Mouse (Mus musculus): ENCODE results near the gene Ahrr. TPM values are rescaled to one million over a fixed set of nuclear protein-coding genes. Genes with fewer than 3 reads are reported as not detected.

The Ahrr gene
- total and polyA plus RNA-seq, 2 experiments from 2014 or later = 0.54 to 0.99 TPM

DNA sequence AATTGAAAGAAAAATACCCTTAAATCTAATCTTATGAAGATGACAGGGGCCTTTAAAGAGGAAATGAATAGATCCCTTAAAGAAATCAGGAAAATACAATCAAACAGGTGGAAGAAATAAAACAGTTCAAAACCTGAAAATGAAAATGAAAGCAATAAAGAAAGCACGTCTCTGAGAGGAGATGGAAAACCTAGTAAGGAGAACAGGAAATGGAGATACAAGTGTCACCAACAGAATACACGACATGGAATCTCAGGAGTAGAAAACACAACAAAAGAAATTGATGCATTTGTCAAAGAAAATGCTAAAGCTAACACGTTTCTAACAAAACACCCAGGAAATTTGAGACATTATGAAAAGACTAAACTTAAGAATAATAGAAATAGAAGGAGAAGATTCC is 95.7 kb downstream of the Ahrr start:
- ATAC-seq (no peak), DNase-seq (ENCODE audit: low spot score) (no peak)
- 84% methylated on average over 3 of the region's 3 CpGs for WGBS
- TF ChIP-seq CTCF (IDR thresholded peaks at IDR 0.05; ENCODE audit: low read depth) = no peak
- H3K4me1 ChIP-seq (ENCODE audit: insufficient read depth, low read length) = no peaks in the 10 kb centered on the region
- no peak overlapping the region for H3K4me3 ChIP-seq (ENCODE audit: low read length)
- H3K9me3 ChIP-seq (ENCODE audit: low read length) = no peaks in the 10 kb centered on the region
- H3K27me3 ChIP-seq (ENCODE audit: insufficient read depth, low read length) = no peaks in the 10 kb centered on the region
- H3K4me2 ChIP-seq (ENCODE audit: low read depth, low read length) = no peak overlapping the region
- no peak overlapping the region for H3K9ac ChIP-seq (replicated peaks; ENCODE audit: low read length)
- H3K36me3 ChIP-seq (ENCODE audit: insufficient read depth, low read length) = peaks cover 35% of the 10 kb centered on the region
- no peak overlapping the region for H3K27ac ChIP-seq

DNA sequence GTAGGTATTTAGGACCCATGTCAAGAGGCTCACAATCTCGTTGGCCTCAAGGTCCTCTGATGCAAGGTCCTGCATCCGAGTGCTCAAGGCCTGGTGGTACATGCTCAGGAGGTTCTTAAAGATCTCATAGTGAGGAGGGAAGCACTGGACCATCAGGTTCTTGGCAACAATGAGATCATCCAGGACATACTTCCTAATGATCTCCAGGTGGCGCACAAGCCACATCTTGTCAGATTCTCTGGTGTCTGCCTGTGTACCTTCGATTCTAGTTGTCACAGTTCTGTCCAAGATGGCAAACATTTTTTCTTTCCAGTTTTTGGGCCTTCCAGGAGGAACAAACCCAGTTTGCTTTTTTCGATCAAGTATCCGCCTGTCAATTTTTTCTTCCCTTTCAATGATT is 99.5 kb downstream of the Ahrr start:
- Histone ChIP-seq H3K4me1 (ENCODE audit: insufficient read depth, low read length) (no peaks in the 10 kb centered on the region), H3K9ac (replicated peaks; ENCODE audit: low read length) (no peak overlapping the region), H3K36me3 (ENCODE audit: insufficient read depth, low read length) (peaks cover 35% of the 10 kb centered on the region; the same call in 1 of the 2 replicates), H3K4me2 (ENCODE audit: low read depth, low read length) (no peak overlapping the region), H3K27ac (no peak overlapping the region), H3K9me3 (ENCODE audit: low read length) (no peaks in the 10 kb centered on the region), H3K4me3 (ENCODE audit: low read length) (no peak overlapping the region), H3K27me3 (ENCODE audit: insufficient read depth, low read length) (no peaks in the 10 kb centered on the region)
- peak; percentile 69 for TF ChIP-seq CTCF (IDR thresholded peaks at IDR 0.05; ENCODE audit: low read depth)
- peak; percentile 71 for DNase-seq (ENCODE audit: low spot score)
- 82% methylated on average over 6 of the region's 6 CpGs for WGBS
- ATAC-seq = peak; percentile 74

DNA sequence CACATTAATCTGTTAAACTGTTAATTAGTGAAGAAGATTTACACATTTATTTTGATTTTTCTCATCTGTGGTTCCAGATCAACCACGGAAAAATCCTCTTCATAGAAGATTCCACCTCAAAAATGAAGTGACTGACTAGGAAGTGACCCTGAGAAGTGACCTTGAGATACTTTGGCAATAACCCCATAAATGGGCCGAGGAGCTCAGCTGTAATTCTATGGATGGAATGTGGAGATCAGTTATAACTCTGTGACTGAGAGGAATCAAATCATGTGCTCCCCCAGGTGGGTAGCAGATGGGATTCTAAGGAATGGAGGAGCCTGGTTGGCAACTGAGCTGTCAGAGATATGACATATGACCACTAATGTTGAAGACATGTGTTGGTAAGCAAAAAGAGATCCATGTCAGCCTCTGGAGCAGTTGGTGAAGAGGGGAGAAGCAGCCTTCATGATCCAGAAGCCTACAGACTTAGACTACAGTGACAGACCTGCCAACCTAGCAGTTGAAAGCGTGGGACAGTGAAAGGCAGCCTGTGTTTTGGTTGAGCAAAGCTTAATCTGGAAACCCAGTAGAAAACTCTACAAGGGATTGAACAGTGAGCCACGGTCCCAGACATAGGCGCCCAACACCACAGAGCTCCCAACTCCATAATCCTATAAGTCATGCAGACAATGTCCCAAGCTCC is 109.0 kb downstream of the Ahrr start:
- no peak for DNase-seq (ENCODE audit: low spot score)
- Histone ChIP-seq H3K27ac (no peak overlapping the region), H3K9me3 (ENCODE audit: low read length) (no peaks in the 10 kb centered on the region), H3K4me1 (ENCODE audit: insufficient read depth, low read length) (no peaks in the 10 kb centered on the region), H3K9ac (replicated peaks; ENCODE audit: low read length) (no peak overlapping the region), H3K36me3 (ENCODE audit: insufficient read depth, low read length) (peaks cover 33% of the 10 kb centered on the region), H3K27me3 (ENCODE audit: insufficient read depth, low read length) (no peaks in the 10 kb centered on the region), H3K4me3 (ENCODE audit: low read length) (no peak overlapping the region), H3K4me2 (ENCODE audit: low read depth, low read length) (no peak overlapping the region)
- WGBS = 92% methylated on average over 5 of the region's 5 CpGs
- no peak for TF ChIP-seq CTCF (IDR thresholded peaks at IDR 0.05; ENCODE audit: low read depth)
- no peak for ATAC-seq

DNA sequence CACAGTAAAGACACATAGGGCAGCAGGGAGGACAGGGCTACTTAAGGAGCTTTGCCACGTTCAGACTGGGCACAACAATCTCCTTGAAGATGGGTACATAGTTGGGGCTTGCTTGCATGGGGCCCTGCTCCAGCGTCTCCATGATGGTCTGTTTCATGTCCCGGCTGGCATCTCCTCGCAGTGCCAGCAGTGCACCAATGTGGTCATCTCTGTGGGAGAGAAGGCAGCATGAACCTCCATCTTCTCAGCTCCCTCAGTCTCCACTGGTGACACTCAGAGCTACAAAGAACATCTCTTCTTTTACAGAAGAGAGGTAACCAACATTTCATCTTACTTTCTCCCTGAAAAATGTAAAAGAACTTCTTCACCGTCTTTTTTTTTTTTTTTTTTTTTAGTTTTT is 120.1 kb downstream of the Ahrr start:
- no peak for TF ChIP-seq CTCF (IDR thresholded peaks at IDR 0.05; ENCODE audit: low read depth)
- H3K9me3 ChIP-seq (ENCODE audit: low read length) = no peaks in the 10 kb centered on the region
- no peaks in the 10 kb centered on the region for H3K27me3 ChIP-seq (ENCODE audit: insufficient read depth, low read length)
- no peaks in the 10 kb centered on the region for H3K4me1 ChIP-seq (ENCODE audit: insufficient read depth, low read length)
- 97% methylated on average over 5 of the region's 5 CpGs for WGBS
- H3K9ac ChIP-seq (replicated peaks; ENCODE audit: low read length) = no peak overlapping the region
- no peak overlapping the region for H3K4me2 ChIP-seq (ENCODE audit: low read depth, low read length)
- no peak overlapping the region for H3K4me3 ChIP-seq (ENCODE audit: low read length)
- no peak for DNase-seq (ENCODE audit: low spot score)
- ATAC-seq = no peak
- H3K36me3 ChIP-seq (ENCODE audit: insufficient read depth, low read length) = peaks cover 42% of the 10 kb centered on the region
- H3K27ac ChIP-seq = no peak overlapping the region

- Histone ChIP-seq H3K27me3 (ENCODE audit: insufficient read depth, low read length) (no peaks in the 10 kb centered on the region), H3K4me1 (ENCODE audit: insufficient read depth, low read length) (no peaks in the 10 kb centered on the region), H3K36me3 (ENCODE audit: insufficient read depth, low read length) (peaks cover 35% of the 10 kb centered on the region), H3K9me3 (ENCODE audit: low read length) (no peaks in the 10 kb centered on the region), H3K27ac (no peak overlapping the region), H3K4me2 (ENCODE audit: low read depth, low read length) (no peak overlapping the region), H3K4me3 (ENCODE audit: low read length) (no peak overlapping the region), H3K9ac (replicated peaks; ENCODE audit: low read length) (no peak overlapping the region)
- DNase-seq (ENCODE audit: low spot score) (no peak), ATAC-seq (no peak)
- no peak for TF ChIP-seq CTCF (IDR thresholded peaks at IDR 0.05; ENCODE audit: low read depth)
- WGBS = 87% methylated on average over 10 of the region's 10 CpGs
Measured at GRCm38 (mm10) chr13:74169446-74170164, 122.5 kb downstream of the Ahrr start.

DNA sequence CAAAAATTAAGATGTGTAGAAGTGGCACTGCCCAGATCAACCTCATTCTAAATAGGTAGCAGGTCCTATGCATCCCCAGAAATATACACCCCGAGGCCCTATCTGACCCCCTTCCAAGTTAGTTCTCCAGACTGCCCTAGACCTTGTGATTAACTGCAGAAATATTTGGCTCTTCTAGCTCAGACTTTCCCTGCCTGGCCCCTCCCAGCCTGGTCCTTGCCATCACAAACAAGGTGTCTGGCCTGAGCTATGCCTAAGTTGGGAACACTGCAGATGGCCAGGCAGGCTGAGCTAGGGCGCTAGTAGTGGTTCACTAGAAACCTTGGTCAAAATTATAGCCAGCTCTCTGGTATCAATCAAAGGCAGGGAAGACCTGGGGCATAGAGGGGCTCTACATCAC is 124.6 kb downstream of the Ahrr start:
- no peak overlapping the region for H3K4me3 ChIP-seq (ENCODE audit: low read length)
- peaks cover 19% of the 10 kb centered on the region for H3K36me3 ChIP-seq (ENCODE audit: insufficient read depth, low read length)
- no peak for TF ChIP-seq CTCF (IDR thresholded peaks at IDR 0.05; ENCODE audit: low read depth)
- no peaks in the 10 kb centered on the region for H3K9me3 ChIP-seq (ENCODE audit: low read length)
- H3K27me3 ChIP-seq (ENCODE audit: insufficient read depth, low read length) = no peaks in the 10 kb centered on the region
- no peak for DNase-seq (ENCODE audit: low spot score)
- no peak overlapping the region for H3K4me2 ChIP-seq (ENCODE audit: low read depth, low read length)
- WGBS = 93% methylated on average over 2 of the region's 2 CpGs
- peak; percentile 4; the same call in 1 of the 2 replicates for ATAC-seq
- no peaks in the 10 kb centered on the region for H3K4me1 ChIP-seq (ENCODE audit: insufficient read depth, low read length)
- H3K9ac ChIP-seq (replicated peaks; ENCODE audit: low read length) = peak overlapping the region; percentile 51; the same call in 1 of the 2 replicates
- no peak overlapping the region for H3K27ac ChIP-seq

- Histone ChIP-seq H3K4me3 (ENCODE audit: low read length) (peak overlapping the region; percentile 41), H3K9me3 (ENCODE audit: low read length) (no peaks in the 10 kb centered on the region), H3K4me2 (ENCODE audit: low read depth, low read length) (peak overlapping the region; percentile 72), H3K36me3 (ENCODE audit: insufficient read depth, low read length) (peaks cover 18% of the 10 kb centered on the region), H3K27ac (no peak overlapping the region), H3K27me3 (ENCODE audit: insufficient read depth, low read length) (no peaks in the 10 kb centered on the region), H3K4me1 (ENCODE audit: insufficient read depth, low read length) (no peaks in the 10 kb centered on the region), H3K9ac (replicated peaks; ENCODE audit: low read length) (peak overlapping the region; percentile 51)
- WGBS = 14% methylated on average over 9 of the region's 9 CpGs
- ATAC-seq (peak; percentile 56), DNase-seq (ENCODE audit: low spot score) (peak; percentile 32)
- no peak for TF ChIP-seq CTCF (IDR thresholded peaks at IDR 0.05; ENCODE audit: low read depth)
Measured at GRCm38 (mm10) chr13:74167057-74167413, 125.1 kb downstream of the Ahrr start.
